Mouse (Mus musculus): ENCODE data around the gene Prrx1.

- TF ChIP-seq CTCF (IDR thresholded peaks at IDR 0.05; ENCODE audit: extremely low read depth, insufficient read length, insufficient replicate concordance, low read depth, low read length): no peak
- no peak for TF ChIP-seq POLR2A (IDR thresholded peaks at IDR 0.05; ENCODE audit: low read depth, low read length)
These were observed 114.7 kb downstream of the Prrx1 start for GRCm38 (mm10) chr1:163198767-163199166.

All from small intestine, adult 2 months (tissue).